Mouse (Mus musculus): ENCODE measurements around the gene Zfand3.

The Zfand3 gene

GRCm38 (mm10) chr17:30147897-30148296 lies 143.4 kb downstream of the Zfand3 start:
- no peak for DNase-seq (ENCODE audit: extremely low read depth, low read depth)

- no peak for DNase-seq (ENCODE audit: extremely low read depth, low read depth)
These were observed 143.8 kb downstream of the Zfand3 start for GRCm38 (mm10) chr17:30148320-30148719.

GRCm38 (mm10) chr17:30149911-30150310 lies 145.4 kb downstream of the Zfand3 start:
- no peak for DNase-seq (ENCODE audit: extremely low read depth, low read depth)

GRCm38 (mm10) chr17:30154144-30154543 lies 149.6 kb downstream of the Zfand3 start:
- DNase-seq (ENCODE audit: extremely low read depth, low read depth): no peak

- no peak for DNase-seq (ENCODE audit: extremely low read depth, low read depth)
These were observed 150.3 kb downstream of the Zfand3 start for GRCm38 (mm10) chr17:30154861-30155260.

- DNase-seq (ENCODE audit: extremely low read depth, low read depth): no peak
These were observed 150.9 kb downstream of the Zfand3 start for GRCm38 (mm10) chr17:30155411-30155925.

- no peak for DNase-seq (ENCODE audit: extremely low read depth, low read depth)
These were observed 154.0 kb downstream of the Zfand3 start for GRCm38 (mm10) chr17:30158419-30159108.

GRCm38 (mm10) chr17:30159341-30159740 lies 154.8 kb downstream of the Zfand3 start:
- no peak for DNase-seq (ENCODE audit: extremely low read depth, low read depth)

GRCm38 (mm10) chr17:30160823-30161432 lies 156.4 kb downstream of the Zfand3 start:
- no peak for DNase-seq (ENCODE audit: extremely low read depth, low read depth)

GRCm38 (mm10) chr17:30162983-30163382 lies 158.4 kb downstream of the Zfand3 start:
- DNase-seq (ENCODE audit: extremely low read depth, low read depth): no peak

GRCm38 (mm10) chr17:30163793-30164192 lies 159.3 kb downstream of the Zfand3 start:
- DNase-seq (ENCODE audit: extremely low read depth, low read depth): no peak

GRCm38 (mm10) chr17:30164818-30165217 lies 160.3 kb downstream of the Zfand3 start:
- no peak for DNase-seq (ENCODE audit: extremely low read depth, low read depth)

- no peak for DNase-seq (ENCODE audit: extremely low read depth, low read depth)
These were observed 172.9 kb downstream of the Zfand3 start for GRCm38 (mm10) chr17:30177435-30177834.

GRCm38 (mm10) chr17:30178402-30178801 lies 173.9 kb downstream of the Zfand3 start:
- no peak for DNase-seq (ENCODE audit: extremely low read depth, low read depth)

- no peak for DNase-seq (ENCODE audit: extremely low read depth, low read depth)
These were observed 175.7 kb downstream of the Zfand3 start for GRCm38 (mm10) chr17:30180197-30180596.

GRCm38 (mm10) chr17:30181554-30181953 lies 177.0 kb downstream of the Zfand3 start:
- DNase-seq (ENCODE audit: extremely low read depth, low read depth): peak; percentile 75

- no peak for DNase-seq (ENCODE audit: extremely low read depth, low read depth)
These were observed 177.5 kb downstream of the Zfand3 start for GRCm38 (mm10) chr17:30182063-30182462.

- DNase-seq (ENCODE audit: extremely low read depth, low read depth): no peak
These were observed 179.0 kb downstream of the Zfand3 start for GRCm38 (mm10) chr17:30183561-30183960.

- DNase-seq (ENCODE audit: extremely low read depth, low read depth): no peak
These were observed 182.6 kb downstream of the Zfand3 start for GRCm38 (mm10) chr17:30187154-30187553.

- DNase-seq (ENCODE audit: extremely low read depth, low read depth): no peak
These were observed 183.0 kb downstream of the Zfand3 start for GRCm38 (mm10) chr17:30187581-30187980.

GRCm38 (mm10) chr17:30188031-30188981 lies 183.8 kb downstream of the Zfand3 start:
- no peak for DNase-seq (ENCODE audit: extremely low read depth, low read depth)

All from MEL-GATA-1-ER (cell line).